Comparison of ENCODE assay signal across 38 mouse cellular contexts in the genomic region with DNA sequence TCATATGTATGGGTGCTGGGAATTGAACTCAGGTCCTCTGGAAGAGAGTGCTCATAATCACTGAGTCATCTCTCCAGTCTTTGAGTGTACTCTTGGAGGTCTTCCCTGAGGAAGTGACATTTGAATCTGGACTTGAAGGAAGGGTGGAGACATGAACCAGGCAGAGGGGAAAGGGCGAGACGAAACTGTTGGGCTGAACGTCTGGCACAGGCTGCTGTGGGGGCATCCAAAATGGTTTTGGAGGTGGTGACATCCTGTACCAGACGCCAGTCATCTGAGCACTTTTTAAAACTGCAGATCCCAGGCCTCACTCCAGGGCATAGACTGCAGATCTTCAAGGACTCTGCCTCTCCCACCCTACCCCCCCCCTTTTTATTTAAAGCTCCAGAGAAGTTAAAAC. TPM values are rescaled to one million over a fixed set of nuclear protein-coding genes. Genes with fewer than 3 reads are reported as not detected.
"Had no signal": no experiment of that assay in that cellular context is flagged by ENCODE, and none has a peak within 500 bp of the region (broad histone marks: within the 10 kb centered on the region; RNA-seq: fewer than 3 reads in every experiment).

No protein-coding gene starts in this region.

- H3K27me3 ChIP-seq: heart, embryonic 12.5 days; heart, embryonic 15.5 days; hindbrain, embryonic 12.5 days; hindbrain, embryonic 13.5 days; hindbrain, embryonic 15.5 days; intestine, embryonic 15.5 days; kidney, embryonic 15.5 days had no signal

- H3K9ac ChIP-seq: heart, embryonic 12.5 days; heart, embryonic 13.5 days; heart, embryonic 15.5 days; hindbrain, embryonic 12.5 days; hindbrain, embryonic 13.5 days; hindbrain, embryonic 14.5 days; hindbrain, embryonic 15.5 days; intestine, embryonic 15.5 days; kidney, embryonic 15.5 days had no signal

- ATAC-seq: hindbrain, embryonic 16.5 days; hindbrain, postnatal 0 days; inflammation-experienced regulatory T-cells, adult 6 months; intestine, embryonic 15.5 days; intestine, embryonic 16.5 days; intestine, postnatal 0 days had no signal

- H3K4me1 ChIP-seq: hindbrain, embryonic 12.5 days; hindbrain, embryonic 13.5 days; hindbrain, embryonic 15.5 days had no signal

- H3K4me2 ChIP-seq: heart, embryonic 11.5 days; heart, embryonic 12.5 days; heart, embryonic 13.5 days; heart, embryonic 15.5 days; hindbrain, embryonic 12.5 days; hindbrain, embryonic 13.5 days; hindbrain, embryonic 14.5 days; hindbrain, embryonic 15.5 days; intestine, embryonic 15.5 days; kidney, embryonic 15.5 days had no signal

- H3K9me3 ChIP-seq: heart, embryonic 10.5 days; heart, embryonic 12.5 days; heart, embryonic 13.5 days; heart, embryonic 15.5 days; hindbrain, embryonic 10.5 days; hindbrain, embryonic 12.5 days; hindbrain, embryonic 13.5 days; hindbrain, embryonic 15.5 days; intestine, embryonic 15.5 days; kidney, embryonic 15.5 days had no signal

- H3K36me3 ChIP-seq: heart, embryonic 10.5 days; heart, embryonic 12.5 days; heart, embryonic 13.5 days; heart, embryonic 15.5 days; hindbrain, embryonic 10.5 days; hindbrain, embryonic 12.5 days; hindbrain, embryonic 13.5 days; hindbrain, embryonic 15.5 days; intestine, embryonic 15.5 days; kidney, embryonic 15.5 days had no signal

- DNase-seq: heart, adult 2 months; heart, postnatal 10 days; heart, postnatal 14 days; heart, postnatal 36 days; heart, postnatal 4 days; kidney, adult 11 months; kidney, adult 18-20 months; kidney, adult 9 months; kidney, postnatal 10 days; kidney, postnatal 14 days; kidney, postnatal 25 days; kidney, postnatal 4 days; layer of hippocampus, adult 9-11 months; layer of hippocampus, postnatal 36 days had no signal

- H3K27ac ChIP-seq: heart, embryonic 10.5 days; heart, embryonic 13.5 days; heart, embryonic 15.5 days; hindbrain, embryonic 10.5 days; hindbrain, embryonic 12.5 days; hindbrain, embryonic 13.5 days; hindbrain, embryonic 14.5 days; hindbrain, embryonic 15.5 days; hindbrain, postnatal 0 days; intestine, embryonic 15.5 days; kidney, embryonic 15.5 days; kidney, postnatal 0 days; layer of hippocampus, adult 2 months had no signal

- H3K4me3 ChIP-seq: heart, adult 2 months; heart, embryonic 10.5 days; heart, embryonic 12.5 days; heart, embryonic 13.5 days; heart, embryonic 15.5 days; hindbrain, embryonic 10.5 days; hindbrain, embryonic 12.5 days; hindbrain, embryonic 13.5 days; hindbrain, embryonic 15.5 days; intestine, embryonic 15.5 days; kidney, embryonic 15.5 days; layer of hippocampus, adult 2 months had no signal

RNA-seq across cellular contexts. Expression of a gene that starts 45.2 kb away (rescaled TPM):
- polyA plus RNA-seq: heart, adult 2 months; heart, embryonic 10.5 days; heart, embryonic 13.5 days; heart, embryonic 14.5 days; heart, embryonic 15.5 days; heart, embryonic 16.5 days; heart, postnatal 0 days; inflammation-experienced regulatory T-cells, adult 6 months; intestine, embryonic 14.5 days; intestine, embryonic 15.5 days; intestine, embryonic 16.5 days; intestine, postnatal 0 days; kidney, embryonic 16.5 days; kidney, postnatal 0 days had no signal
